Mouse (Mus musculus): ENCODE results near the gene Kctd17. TPM values are rescaled to one million over a fixed set of nuclear protein-coding genes. Genes with fewer than 3 reads are reported as not detected.

Gene Kctd17
- polyA plus RNA-seq, 1 experiment from 2014 or later: 152 TPM

GRCm38 (mm10) chr15:78409570-78410052 is 18.8 kb upstream of the Kctd17 start:
- Histone ChIP-seq H3K4me2 (ENCODE audit: low read length) (peak overlapping the region; percentile 45), H3K9ac (ENCODE audit: low read depth, low read length) (no peak overlapping the region), H3K4me1 (ENCODE audit: control insufficient read depth, insufficient read depth, low read length) (peaks cover 21% of the 10 kb centered on the region), H3K27ac (ENCODE audit: low read length) (no peak overlapping the region), H3K36me3 (ENCODE audit: control insufficient read depth, insufficient read depth, low read length) (no peaks in the 10 kb centered on the region; the same call in 1 of the 2 replicates), H3K9me3 (replicated peaks; ENCODE audit: control insufficient read depth, low read length, poor library complexity, severe bottlenecking) (no peaks in the 10 kb centered on the region), H3K27me3 (ENCODE audit: control insufficient read depth, insufficient read depth, low read depth, low read length) (peaks cover 31% of the 10 kb centered on the region), H3K4me3 (ENCODE audit: low read depth, low read length) (peak overlapping the region; percentile 19)
- 7% methylated on average over 12 of the region's 12 CpGs for WGBS
- no peak for ATAC-seq

GRCm38 (mm10) chr15:78413083-78413718 is 15.2 kb upstream of the Kctd17 start:
- H3K27ac ChIP-seq (ENCODE audit: low read length): no peak overlapping the region
- H3K4me3 ChIP-seq (ENCODE audit: low read depth, low read length): no peak overlapping the region
- 93% methylated on average over 14 of the region's 14 CpGs for WGBS

GRCm38 (mm10) chr15:78413719-78414117 is 14.6 kb upstream of the Kctd17 start:
- Histone ChIP-seq H3K36me3 (ENCODE audit: control insufficient read depth, insufficient read depth, low read length) (no peaks in the 10 kb centered on the region; the same call in 1 of the 2 replicates), H3K9me3 (replicated peaks; ENCODE audit: control insufficient read depth, low read length, poor library complexity, severe bottlenecking) (no peaks in the 10 kb centered on the region), H3K4me2 (ENCODE audit: low read length) (no peak overlapping the region), H3K27ac (ENCODE audit: low read length) (no peak overlapping the region), H3K9ac (ENCODE audit: low read depth, low read length) (no peak overlapping the region), H3K27me3 (ENCODE audit: control insufficient read depth, insufficient read depth, low read depth, low read length) (peaks cover 25% of the 10 kb centered on the region), H3K4me3 (ENCODE audit: low read depth, low read length) (no peak overlapping the region), H3K4me1 (ENCODE audit: control insufficient read depth, insufficient read depth, low read length) (peaks cover 7% of the 10 kb centered on the region)
- ATAC-seq: no peak
- 44% methylated on average over 1 of the region's 1 CpGs for WGBS

More at GRCm38 (mm10) chr15:78413083-78413718, 15.2 kb upstream of the Kctd17 start:
- peaks cover 29% of the 10 kb centered on the region for H3K27me3 ChIP-seq (ENCODE audit: control insufficient read depth, insufficient read depth, low read depth, low read length)
- ATAC-seq: no peak
- H3K36me3 ChIP-seq (ENCODE audit: control insufficient read depth, insufficient read depth, low read length): no peaks in the 10 kb centered on the region; the same call in 1 of the 2 replicates
- no peak overlapping the region for H3K4me2 ChIP-seq (ENCODE audit: low read length)
- H3K9ac ChIP-seq (ENCODE audit: low read depth, low read length): no peak overlapping the region
- H3K9me3 ChIP-seq (replicated peaks; ENCODE audit: control insufficient read depth, low read length, poor library complexity, severe bottlenecking): no peaks in the 10 kb centered on the region
- peaks cover 7% of the 10 kb centered on the region for H3K4me1 ChIP-seq (ENCODE audit: control insufficient read depth, insufficient read depth, low read length)

GRCm38 (mm10) chr15:78414157-78414556 is 14.2 kb upstream of the Kctd17 start:
- Histone ChIP-seq H3K27ac (ENCODE audit: low read length) (no peak overlapping the region), H3K9ac (ENCODE audit: low read depth, low read length) (no peak overlapping the region), H3K9me3 (replicated peaks; ENCODE audit: control insufficient read depth, low read length, poor library complexity, severe bottlenecking) (no peaks in the 10 kb centered on the region), H3K4me2 (ENCODE audit: low read length) (no peak overlapping the region), H3K4me1 (ENCODE audit: control insufficient read depth, insufficient read depth, low read length) (peaks cover 7% of the 10 kb centered on the region), H3K36me3 (ENCODE audit: control insufficient read depth, insufficient read depth, low read length) (no peaks in the 10 kb centered on the region; the same call in 1 of the 2 replicates), H3K27me3 (ENCODE audit: control insufficient read depth, insufficient read depth, low read depth, low read length) (peaks cover 20% of the 10 kb centered on the region), H3K4me3 (ENCODE audit: low read depth, low read length) (no peak overlapping the region)
- 95% methylated on average over 8 of the region's 8 CpGs for WGBS
- no peak for ATAC-seq

- no peak overlapping the region for H3K9ac ChIP-seq (ENCODE audit: low read depth, low read length)
- H3K27ac ChIP-seq (ENCODE audit: low read length): no peak overlapping the region
- no peaks in the 10 kb centered on the region for H3K9me3 ChIP-seq (replicated peaks; ENCODE audit: control insufficient read depth, low read length, poor library complexity, severe bottlenecking)
- no peaks in the 10 kb centered on the region; the same call in 1 of the 2 replicates for H3K36me3 ChIP-seq (ENCODE audit: control insufficient read depth, insufficient read depth, low read length)
- H3K4me2 ChIP-seq (ENCODE audit: low read length): no peak overlapping the region
- ATAC-seq: no peak
- WGBS: 12% methylated on average over 4 of the region's 4 CpGs
- no peaks in the 10 kb centered on the region for H3K4me1 ChIP-seq (ENCODE audit: control insufficient read depth, insufficient read depth, low read length)
- no peak overlapping the region for H3K4me3 ChIP-seq (ENCODE audit: low read depth, low read length)
- no peaks in the 10 kb centered on the region; the same call in 1 of the 2 replicates for H3K27me3 ChIP-seq (ENCODE audit: control insufficient read depth, insufficient read depth, low read depth, low read length)
Observed at GRCm38 (mm10) chr15:78416937-78417336, 11.4 kb upstream of the Kctd17 start.

- no peaks in the 10 kb centered on the region for H3K36me3 ChIP-seq (ENCODE audit: control insufficient read depth, insufficient read depth, low read length)
- H3K9ac ChIP-seq (ENCODE audit: low read depth, low read length): no peak overlapping the region
- H3K9me3 ChIP-seq (replicated peaks; ENCODE audit: control insufficient read depth, low read length, poor library complexity, severe bottlenecking): no peaks in the 10 kb centered on the region
- WGBS: 83% methylated on average over 13 of the region's 13 CpGs
- H3K27me3 ChIP-seq (ENCODE audit: control insufficient read depth, insufficient read depth, low read depth, low read length): no peaks in the 10 kb centered on the region; the same call in 1 of the 2 replicates
- no peak for ATAC-seq
- H3K4me3 ChIP-seq (ENCODE audit: low read depth, low read length): no peak overlapping the region
- no peak overlapping the region for H3K27ac ChIP-seq (ENCODE audit: low read length)
- peaks cover 3% of the 10 kb centered on the region for H3K4me1 ChIP-seq (ENCODE audit: control insufficient read depth, insufficient read depth, low read length)
- H3K4me2 ChIP-seq (ENCODE audit: low read length): no peak overlapping the region
Observed at GRCm38 (mm10) chr15:78420395-78420794, 8.0 kb upstream of the Kctd17 start.

GRCm38 (mm10) chr15:78422046-78422956 is 6.1 kb upstream of the Kctd17 start:
- H3K36me3 ChIP-seq (ENCODE audit: control insufficient read depth, insufficient read depth, low read length): no peaks in the 10 kb centered on the region
- 0 out of 2 replicates have a peak overlapping the region, but pooled peaks have one; percentile 30 for H3K9ac ChIP-seq (ENCODE audit: low read depth, low read length)
- peak overlapping the region; percentile 30; the same call in 1 of the 2 replicates for H3K4me2 ChIP-seq (ENCODE audit: low read length)
- WGBS: 17% methylated on average over 16 of the region's 16 CpGs
- H3K4me3 ChIP-seq (ENCODE audit: low read depth, low read length): no peak overlapping the region
- no peaks in the 10 kb centered on the region for H3K9me3 ChIP-seq (replicated peaks; ENCODE audit: control insufficient read depth, low read length, poor library complexity, severe bottlenecking)
- H3K27me3 ChIP-seq (ENCODE audit: control insufficient read depth, insufficient read depth, low read depth, low read length): no peaks in the 10 kb centered on the region; the same call in 1 of the 2 replicates
- peak; percentile 81; the same call in 1 of the 2 replicates for ATAC-seq
- H3K4me1 ChIP-seq (ENCODE audit: control insufficient read depth, insufficient read depth, low read length): peaks cover 3% of the 10 kb centered on the region
- no peak overlapping the region for H3K27ac ChIP-seq (ENCODE audit: low read length)

- no peaks in the 10 kb centered on the region for H3K9me3 ChIP-seq (replicated peaks; ENCODE audit: control insufficient read depth, low read length, poor library complexity, severe bottlenecking)
- no peak overlapping the region for H3K4me3 ChIP-seq (ENCODE audit: low read depth, low read length)
- no peaks in the 10 kb centered on the region; the same call in 1 of the 2 replicates for H3K27me3 ChIP-seq (ENCODE audit: control insufficient read depth, insufficient read depth, low read depth, low read length)
- no peaks in the 10 kb centered on the region for H3K36me3 ChIP-seq (ENCODE audit: control insufficient read depth, insufficient read depth, low read length)
- peaks cover 10% of the 10 kb centered on the region for H3K4me1 ChIP-seq (ENCODE audit: control insufficient read depth, insufficient read depth, low read length)
- no peak overlapping the region for H3K9ac ChIP-seq (ENCODE audit: low read depth, low read length)
- no peak overlapping the region for H3K4me2 ChIP-seq (ENCODE audit: low read length)
- ATAC-seq: no peak
- H3K27ac ChIP-seq (ENCODE audit: low read length): no peak overlapping the region
- 30% methylated on average over 11 of the region's 11 CpGs for WGBS
Observed at GRCm38 (mm10) chr15:78424507-78424906, 3.9 kb upstream of the Kctd17 start.
